Mouse (Mus musculus) testis, adult 2 months (tissue): ENCODE results near the gene Fthl17b. TPM values are rescaled to one million over a fixed set of nuclear protein-coding genes. Genes with fewer than 3 reads are reported as not detected.
"Not testable (repeated sequence)": the region's sequence is repeated elsewhere in the genome, so short reads cannot be mapped to it uniquely, and the experiment has no call there.

ENCODE experiments used
- H3K27ac ChIP-seq: fragments of 200-500 bp; 2 replicates; pipeline ENCODE4 v1.5.1; 2012; ENCODE audit warnings: low read depth, low read length; ENCODE audit not compliant: control insufficient read depth, insufficient read depth
- H3K27me3 ChIP-seq: fragments of 200-500 bp; 2 replicates; pipeline ENCODE4 v1.6.1; 2012; ENCODE audit warnings: mild to moderate bottlenecking, low read length, moderate library complexity; ENCODE audit not compliant: control insufficient read depth, insufficient read depth
- H3K36me3 ChIP-seq: fragments of 200-500 bp; 2 replicates; pipeline ENCODE4 v1.6.1; 2012; ENCODE audit warnings: mild to moderate bottlenecking, low read length; ENCODE audit not compliant: control insufficient read depth, insufficient read depth
- H3K4me1 ChIP-seq: fragments of 200-500 bp; 2 replicates; pipeline ENCODE4 v1.6.1; 2012; ENCODE audit warnings: low read length; ENCODE audit not compliant: control insufficient read depth, insufficient read depth
- H3K4me3 ChIP-seq: fragments of 200-500 bp; 2 replicates; pipeline ENCODE4 v1.5.1; 2012; ENCODE audit warnings: low read depth, mild to moderate bottlenecking, low read length, moderate library complexity, mixed read lengths; ENCODE audit not compliant: control insufficient read depth
- CTCF ChIP-seq: fragments of 200-500 bp; IDR thresholded peaks from 2 replicates; pipeline ENCODE4 v1.5.1; 2012; ENCODE audit warnings: low read depth, mild to moderate bottlenecking, inconsistent platforms, low read length, moderate library complexity; ENCODE audit not compliant: control insufficient read depth, insufficient read depth, insufficient replicate concordance
- POLR2A ChIP-seq: fragments of 200-500 bp; IDR thresholded peaks from 2 replicates; pipeline ENCODE4 v1.6.1; 2012; ENCODE audit warnings: low read depth, mild to moderate bottlenecking, inconsistent platforms, low read length, moderate library complexity; ENCODE audit not compliant: control insufficient read depth
- polyA plus RNA-seq: library from polyadenylated mRNA; depleted of rRNA; stranded (reverse); fragments of >200 nt; gene quantifications from 2 replicates; pipeline ENCODE4 v1.2.3, GENCODE M21; 2012; rRNA removed

Fthl17b gene
- 2.6 TPM in 1 of 2 replicates, not detected in the other for polyA plus RNA-seq

DNA sequence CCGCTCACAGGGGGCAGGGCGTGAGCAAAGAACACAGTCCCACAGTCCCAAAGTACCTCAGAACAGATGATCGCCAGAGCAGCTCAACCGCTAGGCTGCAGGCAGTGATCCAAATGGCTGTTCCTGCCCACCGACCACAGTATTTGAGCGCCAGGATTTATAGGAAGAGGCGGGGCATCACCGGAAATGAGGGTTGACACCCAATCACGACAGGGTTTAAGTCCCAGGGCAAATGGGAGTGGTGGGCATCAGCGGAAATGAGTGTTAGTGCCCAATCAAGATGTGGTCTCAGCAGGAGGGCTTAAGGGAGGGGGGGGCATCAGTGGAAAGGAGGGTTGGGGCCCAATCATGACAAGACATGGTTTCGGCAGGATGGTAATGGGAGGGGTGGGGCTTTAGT lies at the start of gene Fthl17b:
Gene Fthl17b, minus strand, starts transcription at position 101 of the 400 bp plus-strand sequence.
- H3K27ac ChIP-seq, H3K4me1 ChIP-seq, H3K4me3 ChIP-seq, H3K36me3 ChIP-seq, H3K27me3 ChIP-seq: not testable (repeated sequence)

DNA sequence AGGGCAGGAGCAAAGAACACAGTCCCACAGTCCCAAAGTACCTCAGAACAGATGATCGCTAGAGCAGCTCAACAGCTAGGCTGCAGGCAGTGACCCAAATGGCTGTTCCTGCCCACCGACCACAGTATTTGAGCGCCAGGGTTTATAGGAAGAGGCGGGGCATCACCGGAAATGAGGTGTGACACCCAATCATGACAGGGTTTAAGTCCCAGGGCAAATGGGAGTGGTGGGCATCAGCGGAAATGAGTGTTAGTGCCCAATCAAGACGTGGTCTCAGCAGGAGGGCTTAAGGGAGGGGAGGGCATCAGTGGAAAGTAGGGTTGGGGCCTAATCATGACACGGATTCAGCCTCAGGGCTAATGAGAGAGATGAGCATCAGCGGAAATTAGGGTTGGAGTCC lies 23.9 kb upstream of the Fthl17b start, which contains the start of gene Fthl17d:
Gene Fthl17d, minus strand, starts transcription at position 101 of the 400 bp plus-strand sequence.
- not testable (repeated sequence) for H3K4me1 ChIP-seq, H3K27ac ChIP-seq, H3K27me3 ChIP-seq, H3K4me3 ChIP-seq, H3K36me3 ChIP-seq

DNA sequence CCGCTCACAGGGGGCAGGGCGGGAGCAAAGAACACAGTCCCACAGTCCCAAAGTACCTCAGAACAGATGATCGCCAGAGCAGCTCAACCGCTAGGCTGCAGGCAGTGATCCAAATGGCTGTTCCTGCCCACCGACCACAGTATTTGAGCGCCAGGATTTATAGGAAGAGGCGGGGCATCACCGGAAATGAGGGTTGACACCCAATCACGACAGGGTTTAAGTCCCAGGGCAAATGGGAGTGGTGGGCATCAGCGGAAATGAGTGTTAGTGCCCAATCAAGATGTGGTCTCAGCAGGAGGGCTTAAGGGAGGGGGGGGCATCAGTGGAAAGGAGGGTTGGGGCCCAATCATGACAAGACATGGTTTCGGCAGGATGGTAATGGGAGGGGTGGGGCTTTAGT lies 13.7 kb upstream of the Fthl17b start, which contains the start of gene Fthl17c:
Gene Fthl17c, minus strand, starts transcription at position 101 of the 400 bp plus-strand sequence.
- H3K27ac ChIP-seq, H3K36me3 ChIP-seq, H3K4me1 ChIP-seq, H3K4me3 ChIP-seq, H3K27me3 ChIP-seq: not testable (repeated sequence)

DNA sequence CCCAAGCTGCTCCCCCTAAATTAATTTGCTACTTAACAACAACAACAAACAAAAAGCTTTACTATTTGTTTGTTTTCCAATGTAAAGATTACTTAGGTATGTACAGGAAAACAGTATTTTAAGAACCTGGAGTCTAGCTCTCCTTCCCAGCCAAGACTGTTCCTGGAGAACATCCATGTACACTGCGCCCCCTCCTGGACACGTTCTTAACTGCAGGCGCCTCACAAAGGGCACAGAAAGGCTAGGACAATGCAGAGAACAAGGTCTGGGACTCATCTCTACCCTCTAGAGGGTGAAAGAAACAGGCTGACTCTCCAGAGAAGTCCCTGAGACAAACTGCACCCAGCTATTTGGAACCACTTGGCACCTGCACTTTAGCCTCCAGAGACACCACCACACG lies 1.8 kb upstream of the Fthl17b start:
- peak; percentile 20; the same call in 1 of the 2 replicates for TF ChIP-seq CTCF
- H3K36me3 ChIP-seq, H3K27me3 ChIP-seq, H3K4me3 ChIP-seq, H3K27ac ChIP-seq, H3K4me1 ChIP-seq: not testable (repeated sequence)

DNA sequence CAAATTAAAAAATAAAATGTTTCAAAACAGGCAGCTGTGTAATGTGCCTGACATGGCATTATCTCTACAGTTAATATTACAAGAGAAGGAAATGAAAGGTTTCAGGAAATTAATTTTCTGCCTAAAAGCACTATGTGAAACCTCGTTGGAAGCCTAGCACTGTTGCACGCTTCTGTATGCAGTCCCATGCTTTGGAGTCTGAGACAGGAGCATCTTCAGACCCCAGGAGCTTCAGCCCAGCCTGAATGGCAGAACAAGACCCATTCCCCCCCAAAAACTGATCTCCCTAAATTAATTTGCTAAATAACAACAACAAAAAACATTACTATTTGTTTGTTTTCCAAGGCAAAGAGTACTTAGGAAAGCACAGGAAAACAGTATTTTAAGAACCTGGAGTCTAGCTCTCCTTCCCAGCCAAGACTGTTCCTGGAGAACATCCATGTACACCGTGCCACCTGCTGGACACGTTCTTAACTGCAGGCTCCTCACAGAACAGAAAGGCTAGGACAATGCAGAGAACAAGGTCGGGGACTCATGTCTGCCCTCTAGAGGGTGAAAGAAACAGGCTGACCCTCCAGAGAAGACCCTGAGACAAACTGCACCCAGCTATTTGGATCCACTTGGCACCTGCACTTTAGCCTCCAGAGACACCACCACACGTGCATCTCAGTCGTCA lies 14.5 kb downstream of the Fthl17b start:
- H3K4me1 ChIP-seq = not testable (repeated sequence)

DNA sequence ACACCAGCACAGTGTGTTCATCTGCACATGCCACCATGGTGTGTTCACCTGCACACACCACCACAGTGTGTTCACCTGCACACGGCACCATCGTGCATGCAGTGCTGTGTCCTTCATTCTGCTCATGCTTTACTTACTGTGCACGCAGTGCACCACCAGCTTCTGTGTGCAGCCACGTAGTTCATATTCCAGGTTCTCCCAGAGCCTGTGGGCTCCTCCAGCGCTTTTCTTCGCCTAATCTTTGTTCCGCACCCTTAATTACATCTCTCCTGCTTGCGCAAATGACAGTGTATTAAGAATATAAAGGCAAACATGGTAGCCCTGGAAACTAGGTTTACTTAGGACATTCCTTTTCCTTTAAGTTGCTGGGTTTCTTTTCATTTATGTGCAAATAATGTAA lies 18.7 kb downstream of the Fthl17b start:
- no peak for TF ChIP-seq POLR2A
- TF ChIP-seq CTCF = no peak
- no peak overlapping the region for H3K4me3 ChIP-seq
- no peak overlapping the region for H3K27ac ChIP-seq
- no peaks in the 10 kb centered on the region for H3K36me3 ChIP-seq
- H3K27me3 ChIP-seq = no peaks in the 10 kb centered on the region
- no peaks in the 10 kb centered on the region for H3K4me1 ChIP-seq

More for the DNA sequence above, 14.5 kb downstream of the Fthl17b start:
- not testable (repeated sequence) for H3K27ac ChIP-seq, H3K4me3 ChIP-seq, H3K27me3 ChIP-seq, H3K36me3 ChIP-seq
- peak; percentile 23; the same call in 1 of the 2 replicates for TF ChIP-seq CTCF

DNA sequence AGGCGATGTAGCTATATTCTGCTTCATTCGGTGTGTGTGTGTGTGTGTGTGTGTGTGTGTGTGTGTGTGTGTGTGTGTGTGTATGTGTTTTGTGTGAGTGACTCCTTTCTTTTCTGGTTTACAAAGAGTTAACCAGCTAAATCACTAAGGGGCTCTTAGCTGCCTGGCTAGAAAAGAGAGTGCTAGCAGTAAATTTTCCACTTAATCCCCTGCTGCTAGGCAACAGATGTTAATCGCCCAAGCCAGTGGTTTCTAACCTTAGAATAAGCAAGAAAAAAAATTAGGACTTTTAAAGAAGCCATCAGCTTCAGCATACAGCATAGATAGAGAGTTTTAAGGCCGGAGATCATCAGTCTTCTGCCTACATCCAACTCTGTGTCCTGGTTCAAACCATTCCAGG lies 35.5 kb downstream of the Fthl17b start:
- Histone ChIP-seq H3K4me3 (no peak overlapping the region), H3K36me3 (no peaks in the 10 kb centered on the region), H3K27me3 (no peaks in the 10 kb centered on the region), H3K4me1 (no peaks in the 10 kb centered on the region), H3K27ac (no peak overlapping the region)
- no peak for TF ChIP-seq POLR2A
- TF ChIP-seq CTCF = no peak

DNA sequence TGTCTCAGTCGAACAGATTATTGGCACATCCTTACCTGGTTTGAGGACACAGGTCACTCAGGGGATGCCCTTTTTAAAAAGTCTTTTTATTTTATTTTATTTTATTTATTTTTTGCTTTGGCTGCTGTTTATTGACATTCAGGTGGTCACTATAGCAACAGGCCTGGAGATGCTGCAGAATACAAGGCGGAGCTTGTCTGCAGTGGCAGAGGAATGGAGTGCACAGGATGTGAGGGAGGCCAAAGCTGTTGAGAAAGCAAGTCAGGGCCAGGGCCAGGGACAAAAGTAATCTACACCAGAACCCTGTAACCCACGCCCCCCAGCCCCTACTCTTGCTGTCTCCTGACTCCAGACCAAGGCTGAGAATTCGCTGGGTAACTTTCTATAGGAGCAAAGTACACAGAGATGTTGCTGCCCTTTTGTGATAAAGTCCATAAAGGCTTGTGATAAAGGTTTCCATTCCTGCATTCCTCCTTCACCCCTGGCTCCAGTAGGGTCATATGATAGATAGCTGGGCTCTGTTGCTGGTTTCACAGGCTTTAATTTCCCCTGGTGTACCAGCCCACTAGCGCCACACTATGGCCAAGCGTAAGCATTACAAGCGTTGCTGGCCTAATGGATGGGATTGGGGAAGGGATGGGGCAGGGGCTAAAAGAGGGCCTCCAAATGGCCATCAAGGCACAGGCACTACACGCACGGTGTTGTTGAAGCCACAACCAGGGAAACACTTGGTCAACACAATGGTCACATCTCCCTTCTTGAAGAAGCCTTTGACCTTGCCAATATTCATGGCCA lies 40.8 kb downstream of the Fthl17b start:
- no peak overlapping the region for H3K4me3 ChIP-seq
- TF ChIP-seq POLR2A = no peak
- peak; percentile 43; the same call in 1 of the 2 replicates for TF ChIP-seq CTCF
- H3K36me3 ChIP-seq = no peaks in the 10 kb centered on the region
- no peaks in the 10 kb centered on the region for H3K4me1 ChIP-seq
- no peaks in the 10 kb centered on the region for H3K27me3 ChIP-seq
- no peak overlapping the region for H3K27ac ChIP-seq
